Mouse (Mus musculus): ENCODE measurements around the gene Dohh.

Dohh gene

GRCm38 (mm10) chr10:81406504-81407440, 22.5 kb downstream of the Dohh start:
- DNase-seq = no peak

- DNase-seq = no peak
Observed at GRCm38 (mm10) chr10:81407539-81408423, 23.6 kb downstream of the Dohh start.

GRCm38 (mm10) chr10:81408424-81408729, 24.1 kb downstream of the Dohh start:
- no peak for DNase-seq

GRCm38 (mm10) chr10:81408871-81409291, 24.7 kb downstream of the Dohh start:
- no peak for DNase-seq

GRCm38 (mm10) chr10:81409330-81409729, 25.1 kb downstream of the Dohh start:
- DNase-seq = no peak

GRCm38 (mm10) chr10:81410350-81410749, 26.1 kb downstream of the Dohh start:
- no peak for DNase-seq

GRCm38 (mm10) chr10:81410981-81411380, 26.8 kb downstream of the Dohh start:
- no peak for DNase-seq

- DNase-seq = no peak
Observed at GRCm38 (mm10) chr10:81411471-81412400, 27.5 kb downstream of the Dohh start.

GRCm38 (mm10) chr10:81412586-81413309, 28.5 kb downstream of the Dohh start:
- DNase-seq = no peak

- no peak for DNase-seq
Observed at GRCm38 (mm10) chr10:81413310-81414261, 29.4 kb downstream of the Dohh start.

- DNase-seq = no peak
Observed at GRCm38 (mm10) chr10:81414682-81415081, 30.5 kb downstream of the Dohh start.

- DNase-seq = no peak
Observed at GRCm38 (mm10) chr10:81415146-81415545, 30.9 kb downstream of the Dohh start.

- DNase-seq = no peak
Observed at GRCm38 (mm10) chr10:81415549-81416310, 31.5 kb downstream of the Dohh start.

GRCm38 (mm10) chr10:81416581-81417226, 32.5 kb downstream of the Dohh start:
- DNase-seq = no peak

- peak in 1 of 2 experiments; percentile 3 for DNase-seq
Observed at GRCm38 (mm10) chr10:81417227-81418215, 33.3 kb downstream of the Dohh start.

GRCm38 (mm10) chr10:81418216-81419070, 34.2 kb downstream of the Dohh start:
- peak in 1 of 2 experiments; percentile 2 for DNase-seq

Data from thymus, adult 18-20 months (tissue).